Mouse (Mus musculus): ENCODE measurements around the gene Ccn6.

Gene Ccn6

DNA sequence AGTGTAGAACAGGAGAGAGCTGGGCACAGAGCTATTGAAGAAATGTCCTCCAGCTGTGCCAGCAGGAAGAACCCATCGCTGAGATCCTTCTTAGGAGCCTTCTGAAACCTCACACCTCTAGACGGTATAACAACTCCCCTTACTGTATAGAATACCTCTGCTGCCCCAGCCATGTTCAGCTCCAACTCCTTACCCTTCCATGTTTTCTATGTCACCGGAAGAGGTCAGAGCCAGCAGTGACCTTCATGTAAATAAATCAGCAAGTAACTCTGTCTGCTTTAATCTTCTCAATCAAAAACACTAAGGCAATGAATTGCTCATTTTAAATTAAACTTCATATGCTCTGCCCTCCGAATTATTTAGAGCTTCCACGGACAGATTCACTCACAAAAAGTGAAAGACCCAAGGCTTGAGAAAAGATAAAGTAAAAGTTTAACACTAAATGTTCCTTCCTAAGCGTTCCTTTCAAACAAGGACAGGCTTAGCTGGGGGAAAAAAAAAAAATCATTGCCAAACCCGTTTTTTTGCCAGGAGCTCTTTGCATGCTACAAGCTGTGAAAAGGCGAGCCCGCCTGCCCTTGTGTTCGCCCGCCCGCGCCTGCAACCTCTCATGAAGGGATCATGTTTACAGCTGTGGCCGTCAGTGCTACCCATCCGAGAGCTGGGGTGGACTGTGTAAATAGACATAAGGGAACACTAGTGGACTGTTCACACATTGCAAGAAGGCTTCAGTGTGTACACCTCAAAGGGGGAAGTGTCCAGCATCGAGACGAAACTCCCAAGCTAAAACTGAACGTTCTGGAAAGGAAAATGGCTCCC, 719 bp downstream of the Ccn6 start:
- DNase-seq (ENCODE audit: low spot score in 2 of 2): no peak

DNA sequence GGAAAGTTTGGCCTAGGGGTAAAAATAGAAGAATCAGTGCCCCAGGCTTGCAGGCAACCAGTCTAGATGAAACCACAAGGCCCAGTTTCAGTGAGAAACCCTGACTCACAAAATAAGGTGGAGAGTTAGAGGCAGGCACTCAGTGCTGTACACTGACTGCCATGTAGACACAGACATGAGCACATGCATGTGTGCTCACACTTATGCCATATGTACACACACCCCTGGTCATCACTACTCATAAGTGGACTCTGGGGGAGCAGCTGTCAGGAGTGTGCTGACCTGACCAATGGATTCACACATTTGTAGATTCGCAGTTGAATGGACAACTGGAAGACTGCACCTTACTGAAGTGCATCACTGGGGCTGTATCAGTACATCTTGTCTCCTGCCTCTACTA, 2.2 kb downstream of the Ccn6 start:
- DNase-seq (ENCODE audit: low spot score in 2 of 2): no peak

DNA sequence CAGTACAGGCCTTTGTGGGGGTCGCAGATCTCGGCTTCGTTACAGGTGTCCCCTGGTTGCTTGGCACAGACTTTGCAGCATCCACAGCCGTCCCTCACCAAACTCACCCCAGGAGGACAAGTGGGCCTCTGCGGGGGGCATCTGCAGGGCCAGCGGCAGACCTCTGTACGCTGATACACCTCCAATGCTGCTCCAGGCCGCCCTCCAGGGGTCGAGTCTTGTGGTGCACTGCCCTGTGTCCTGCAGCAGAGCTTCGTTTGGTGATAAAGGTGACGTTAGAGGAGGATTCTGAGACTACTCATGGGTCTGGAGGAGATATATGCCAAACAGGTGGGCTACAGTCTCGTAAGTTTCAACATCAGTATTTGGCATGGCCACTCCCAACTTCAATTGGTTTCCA, 5.3 kb downstream of the Ccn6 start:
- DNase-seq (ENCODE audit: low spot score in 2 of 2): no peak

DNA sequence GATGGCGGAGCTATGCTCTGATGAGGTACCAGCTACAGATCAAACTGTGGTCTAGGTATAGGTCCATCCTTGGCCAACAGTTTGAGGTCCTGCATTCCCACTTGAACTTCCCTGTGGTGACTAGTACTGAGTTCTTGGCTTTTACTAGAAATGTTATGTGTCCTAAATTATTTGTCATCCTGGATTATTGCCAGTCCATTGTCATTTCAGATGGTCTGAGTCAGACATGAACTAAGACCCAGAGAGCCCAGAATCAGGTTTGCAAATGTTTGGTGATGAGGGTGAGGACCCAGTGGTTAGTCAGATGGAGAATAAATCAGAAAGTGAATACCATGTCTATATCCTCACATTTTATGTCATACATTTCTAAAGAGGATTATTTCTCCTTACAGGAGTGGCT, 6.3 kb downstream of the Ccn6 start:
- DNase-seq (ENCODE audit: low spot score in 2 of 2): no peak

DNA sequence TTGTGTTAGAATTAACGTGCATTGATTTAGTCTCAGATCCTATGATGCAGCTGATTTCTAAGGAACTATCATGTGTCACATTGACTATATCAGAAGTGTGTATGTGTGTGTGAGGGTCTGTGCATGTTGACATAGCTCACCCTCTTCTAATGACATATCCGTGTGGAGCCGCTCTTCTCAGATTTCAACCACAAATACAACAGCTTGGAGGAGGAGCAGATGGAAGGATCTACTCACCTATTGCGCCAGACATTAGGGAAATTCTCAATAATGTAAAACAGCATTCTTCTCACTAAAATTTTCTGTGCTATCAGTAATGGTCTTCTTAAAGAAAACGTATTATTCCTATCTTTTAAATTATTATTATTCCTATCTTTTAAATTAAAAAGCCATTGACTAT, 6.9 kb downstream of the Ccn6 start:
- no peak for DNase-seq (ENCODE audit: low spot score in 2 of 2)

DNA sequence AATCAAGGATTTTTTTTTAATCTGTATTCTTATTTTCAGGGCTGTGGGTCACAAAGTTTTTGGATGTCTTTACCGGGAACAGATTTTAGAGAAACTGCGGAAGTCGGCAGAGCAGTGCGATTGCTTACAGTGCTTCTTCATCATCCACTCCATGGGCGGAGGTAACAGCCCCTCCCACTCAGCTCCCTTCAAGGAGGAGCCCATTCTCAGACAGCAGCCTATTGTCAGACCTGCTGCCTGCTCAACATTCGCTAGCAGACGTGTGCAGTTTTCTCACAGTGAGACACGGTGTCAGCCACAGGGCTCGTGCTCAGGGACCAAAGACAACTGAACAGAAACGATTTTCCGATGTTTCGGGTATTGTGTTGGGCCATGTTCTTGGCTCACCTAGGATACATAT, 21.4 kb downstream of the Ccn6 start:
- DNase-seq (ENCODE audit: low spot score in 2 of 2): no peak

DNA sequence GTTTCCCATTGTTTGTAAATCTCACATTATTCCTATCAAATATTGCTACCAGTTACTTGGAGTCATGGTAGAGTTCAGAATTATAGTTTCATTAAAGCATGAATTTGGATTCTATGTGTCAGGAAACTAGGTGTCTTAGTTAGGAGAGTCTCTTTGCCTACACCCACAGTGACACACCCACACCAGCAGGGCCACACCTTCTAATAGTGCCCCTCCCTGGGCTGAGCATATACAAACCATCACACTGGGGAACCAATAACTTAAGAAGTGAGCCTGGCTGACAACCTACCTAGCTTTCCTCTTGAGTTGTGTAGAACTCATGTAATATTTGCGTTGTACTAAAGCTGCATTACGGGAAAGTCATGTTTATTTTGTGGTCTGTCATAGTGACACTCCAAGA, 22.2 kb downstream of the Ccn6 start:
- DNase-seq (ENCODE audit: low spot score in 2 of 2): no peak

DNA sequence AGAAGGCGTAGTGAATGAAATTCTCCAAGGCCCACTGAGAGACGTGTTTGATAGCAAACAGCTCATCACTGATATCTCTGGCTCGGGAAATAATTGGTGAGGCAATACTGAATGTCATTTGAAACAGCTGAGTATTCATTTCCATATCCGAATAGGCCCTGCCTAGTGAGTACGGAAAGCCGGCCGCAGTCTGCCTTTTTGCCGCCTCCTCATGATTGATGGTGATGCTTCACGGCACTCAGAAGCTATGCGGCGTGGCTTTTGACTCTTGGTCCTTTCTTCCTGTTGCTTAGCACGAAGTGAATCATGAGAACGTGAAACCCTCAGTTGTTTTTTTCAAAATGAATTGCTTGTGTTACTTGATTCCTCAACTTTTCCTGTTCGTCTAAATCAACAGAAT, 22.8 kb downstream of the Ccn6 start:
- DNase-seq (ENCODE audit: low spot score in 2 of 2): no peak

DNA sequence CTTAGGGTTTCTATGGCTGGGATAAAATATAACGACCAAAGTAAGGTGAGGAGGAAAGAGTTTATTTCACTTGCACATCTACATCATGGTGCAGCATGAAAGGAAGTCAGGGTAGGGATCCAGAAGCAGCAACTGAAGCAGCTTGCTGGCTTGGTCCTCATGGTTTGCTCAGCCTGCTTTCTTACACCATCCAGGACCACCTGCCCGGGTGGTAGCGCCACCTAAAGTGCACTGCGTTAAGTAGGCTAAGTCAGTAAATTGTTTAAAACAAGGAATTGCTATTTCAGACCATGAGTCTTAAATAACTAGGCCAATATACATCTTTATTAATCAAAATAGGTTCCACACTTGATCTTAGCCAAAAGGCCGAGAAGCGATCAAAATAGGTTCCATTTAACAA, 24.8 kb downstream of the Ccn6 start:
- no peak for DNase-seq (ENCODE audit: low spot score in 2 of 2)

DNA sequence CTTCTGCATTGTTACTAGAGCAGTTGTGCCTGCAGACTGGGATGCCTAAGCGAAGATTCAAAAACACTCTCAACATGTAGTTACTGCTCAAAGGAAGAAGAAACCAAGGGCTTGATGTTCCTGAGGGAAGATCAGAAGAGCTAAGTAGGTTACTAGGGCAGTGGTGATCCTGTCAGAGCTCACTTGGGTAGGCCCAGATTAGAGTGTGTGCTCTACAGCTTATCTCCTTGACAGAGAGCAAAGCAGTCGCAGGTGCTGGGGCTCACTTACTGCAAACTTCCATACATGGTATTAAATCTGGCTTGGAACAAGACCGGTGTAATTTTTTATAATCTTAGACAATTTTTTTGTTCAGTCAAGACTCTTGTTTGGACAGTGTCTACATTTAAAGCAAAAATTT, 25.8 kb downstream of the Ccn6 start:
- no peak for DNase-seq (ENCODE audit: low spot score in 2 of 2)

DNA sequence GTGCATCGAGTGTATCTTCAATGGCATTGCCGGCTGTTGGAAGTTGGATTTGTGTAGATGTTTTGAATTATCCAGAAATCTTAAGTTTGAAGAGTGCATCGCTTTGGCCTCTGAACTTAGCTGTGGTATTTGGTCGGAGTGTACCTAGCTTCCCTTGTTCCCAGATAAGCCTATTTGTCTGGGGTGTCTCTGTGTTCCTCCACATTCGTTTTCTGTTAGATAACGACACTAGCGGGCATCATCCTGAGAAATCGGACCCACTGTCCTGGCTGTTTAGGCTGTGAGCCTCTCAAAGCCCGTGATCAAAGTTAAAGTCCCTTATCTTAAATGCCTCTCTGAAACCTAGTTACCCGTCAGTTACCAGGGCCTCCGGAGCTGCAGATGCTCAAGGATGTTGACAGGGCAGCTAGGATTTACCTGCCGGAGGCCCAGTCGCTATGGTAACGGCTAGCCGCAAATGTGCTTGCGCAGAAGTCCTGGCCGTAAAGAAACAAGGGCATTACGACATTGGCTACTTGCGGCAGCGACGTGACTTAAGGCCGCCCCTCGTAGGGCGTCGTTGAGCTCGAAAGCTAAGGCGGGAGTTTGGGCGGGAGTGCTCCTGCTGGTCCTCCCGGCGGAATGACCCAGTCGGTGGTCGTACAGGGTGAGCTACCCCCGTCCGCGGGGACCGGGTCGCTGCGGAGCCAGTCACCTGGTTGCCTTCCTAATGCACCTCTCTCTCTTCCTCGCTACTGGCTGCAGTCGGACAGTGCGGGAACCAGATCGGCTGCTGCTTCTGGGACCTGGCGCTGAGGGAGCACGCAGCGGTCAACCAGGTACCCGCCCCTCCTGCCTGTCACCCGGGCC, 29.9 kb downstream of the Ccn6 start, which contains the start of the genes Fam229b and Tube1:
TSS of gene Fam229b (minus strand) at position 453 of the 849 bp plus-strand sequence.
TSS of gene Tube1 (plus strand) at position 515 of the 849 bp plus-strand sequence.
- DNase-seq (ENCODE audit: low spot score in 2 of 2): peak; percentile 90

DNA sequence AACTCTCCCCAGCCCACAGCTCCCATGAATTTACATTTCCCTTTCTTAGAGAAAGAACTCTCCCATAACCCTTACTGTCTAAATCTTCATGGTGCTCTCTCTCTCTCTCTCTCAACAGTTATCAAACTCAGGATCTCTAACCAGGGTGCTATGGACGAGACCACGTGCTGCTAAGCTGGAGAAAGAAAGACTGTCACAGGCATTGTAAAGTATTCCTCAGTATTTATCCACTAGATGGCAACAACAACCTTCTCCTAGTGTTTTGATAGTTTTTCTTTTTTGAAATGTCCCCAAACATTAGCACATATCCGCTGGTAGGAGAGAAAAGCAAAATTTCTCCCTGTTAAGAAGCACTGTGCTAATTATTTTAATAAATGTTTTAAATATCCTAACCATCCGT, 42.2 kb downstream of the Ccn6 start:
- DNase-seq (ENCODE audit: low spot score in 2 of 2): no peak

DNA sequence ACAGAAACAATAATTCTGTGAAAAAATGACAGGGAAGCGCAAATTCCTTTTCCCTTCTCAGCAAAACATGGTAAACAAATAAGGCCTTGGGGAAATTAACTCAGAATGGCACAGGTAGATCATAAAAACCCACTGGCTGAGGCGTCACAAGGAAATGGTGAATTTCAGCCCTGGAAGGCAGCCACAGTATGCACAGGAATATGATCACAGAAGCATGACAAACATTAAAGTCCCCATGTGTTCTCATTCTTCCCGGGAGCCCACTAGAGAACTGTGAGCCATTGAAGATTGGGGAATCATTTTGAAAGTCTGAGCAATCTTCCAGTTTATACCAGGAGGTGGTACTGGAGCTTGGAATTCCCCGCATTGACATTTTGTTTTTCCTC, 54.1 kb downstream of the Ccn6 start:
- no peak for DNase-seq (ENCODE audit: low spot score in 2 of 2)

DNA sequence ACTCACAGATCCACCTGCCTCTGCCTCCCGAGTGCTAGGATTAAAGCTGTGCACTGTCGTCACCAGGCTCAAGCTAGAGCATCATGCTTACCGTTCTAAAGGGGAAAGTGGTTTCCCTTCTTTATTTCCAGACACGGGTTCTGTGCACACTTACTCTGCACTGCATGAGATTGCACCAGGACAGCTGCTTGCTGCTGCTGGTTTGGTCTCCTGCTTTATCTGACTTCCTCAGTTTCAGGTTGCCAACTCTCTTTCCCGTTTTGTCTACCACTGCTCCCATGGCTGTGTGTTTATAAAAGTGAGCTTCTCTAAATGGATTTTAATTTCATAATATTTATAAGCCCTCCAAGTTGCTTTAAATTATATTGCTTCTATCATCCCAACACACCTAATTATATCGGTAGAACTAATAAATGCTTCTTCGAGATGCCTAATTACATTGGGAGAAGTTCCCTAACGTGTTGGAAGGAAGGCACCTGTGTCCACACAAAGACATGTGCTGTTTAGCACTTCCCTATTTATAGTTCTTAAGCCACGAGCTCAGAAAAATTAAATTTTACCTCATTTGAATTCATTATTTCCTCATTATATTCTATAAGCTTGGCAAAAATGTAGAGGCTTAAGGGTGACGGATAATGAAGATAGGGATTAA, 54.6 kb downstream of the Ccn6 start:
- DNase-seq (ENCODE audit: low spot score in 2 of 2): no peak

DNA sequence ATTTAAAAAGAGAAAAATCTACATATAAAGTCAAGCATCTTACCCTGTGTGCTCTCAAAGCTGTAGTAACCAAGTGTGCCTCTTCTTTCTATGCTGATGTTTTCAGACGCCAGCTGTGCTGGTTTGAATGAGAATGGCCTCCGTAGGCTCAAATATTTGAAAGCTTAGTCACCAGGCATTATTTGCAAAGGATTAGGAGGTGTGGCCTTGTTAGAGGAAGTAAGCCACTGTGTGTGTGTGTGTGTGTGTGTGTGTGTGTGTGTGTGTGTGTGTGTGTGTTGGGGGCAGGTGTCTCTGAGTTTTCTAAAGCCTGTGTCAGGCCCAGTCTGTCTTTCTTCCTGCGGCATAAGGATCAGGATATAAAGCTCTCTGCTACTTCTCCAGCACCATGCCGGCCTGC, 56.7 kb downstream of the Ccn6 start:
- no peak for DNase-seq (ENCODE audit: low spot score in 2 of 2)

DNA sequence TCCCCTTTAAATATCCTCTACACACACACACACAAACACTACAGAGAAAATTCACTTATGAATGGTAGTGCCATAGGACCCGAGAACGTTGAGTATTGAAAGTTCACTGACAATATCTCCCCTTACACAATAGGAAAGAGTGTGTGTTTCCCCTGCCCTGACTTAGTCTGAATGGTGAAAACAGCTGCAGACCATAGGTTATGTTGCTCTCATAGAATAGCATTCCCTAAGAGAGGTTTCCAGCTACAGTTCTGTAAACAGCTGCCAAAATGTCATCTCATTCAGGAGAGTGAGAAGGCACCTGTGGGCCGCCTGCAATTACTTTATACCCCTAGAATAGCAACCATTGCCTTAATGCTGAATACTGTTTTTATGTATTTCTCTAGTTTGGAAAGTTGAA, 57.2 kb downstream of the Ccn6 start:
- no peak for DNase-seq (ENCODE audit: low spot score in 2 of 2)

DNA sequence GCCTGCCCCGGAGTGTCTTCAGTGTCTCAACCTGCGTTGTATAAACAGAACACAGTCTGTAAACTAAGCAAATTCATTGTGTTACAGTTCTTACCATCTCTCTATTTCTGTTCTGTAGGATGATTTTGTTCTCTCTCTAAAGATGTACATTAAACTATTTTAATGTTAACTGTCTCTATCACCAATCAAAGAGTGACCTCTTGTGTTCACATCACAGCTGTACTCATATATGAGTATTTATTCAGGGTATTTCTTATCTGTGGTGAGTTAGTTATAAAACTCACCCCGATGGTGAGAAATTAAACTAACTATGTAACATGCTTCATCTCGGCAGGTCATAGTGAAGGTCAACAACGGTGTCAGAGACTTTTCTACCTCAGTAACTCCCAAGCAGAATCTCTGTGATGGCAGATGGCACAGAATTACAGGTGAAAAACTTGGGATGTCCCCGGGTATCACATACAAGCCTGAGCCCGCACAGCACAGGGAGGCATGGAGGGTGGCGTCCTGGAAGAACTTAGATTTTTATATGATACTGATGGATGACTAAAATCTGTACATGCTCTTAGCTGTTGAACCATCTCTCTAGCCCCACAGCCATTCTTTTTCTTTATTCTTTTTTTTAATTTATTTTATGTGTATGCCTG, 58.7 kb downstream of the Ccn6 start:
- DNase-seq (ENCODE audit: low spot score in 2 of 2): no peak
